Mouse (Mus musculus) Muller cell, postnatal 12 days (primary cell): ENCODE measurements around the gene Nfs1.
"Not testable (repeated sequence)": the region's sequence is repeated elsewhere in the genome, so short reads cannot be mapped to it uniquely, and the experiment has no call there.

Experiments
- DNase-seq: peaks from one replicate; pipeline ENCODE4 v3.0.0-alpha.2; 2015; ENCODE audit errors: inconsistent ontology term

Nfs1 gene

GRCm38 (mm10) chr2:156143953-156144724 lies at the start of gene Nfs1, which contains the start of gene Romo1:
TSS of gene Nfs1 (minus strand) at chr2:156144186.
TSS of gene Romo1 (plus strand) at chr2:156144039.
- peak; percentile 95 for DNase-seq

GRCm38 (mm10) chr2:156193066-156193862 lies 49.3 kb upstream of the Nfs1 start:
- DNase-seq: no peak

GRCm38 (mm10) chr2:156192068-156192467 lies 48.1 kb upstream of the Nfs1 start:
- no peak for DNase-seq

- DNase-seq: no peak
These were observed 47.6 kb upstream of the Nfs1 start for GRCm38 (mm10) chr2:156191540-156191939.

GRCm38 (mm10) chr2:156190004-156190896 lies 46.3 kb upstream of the Nfs1 start:
- no peak for DNase-seq

GRCm38 (mm10) chr2:156189241-156189640 lies 45.3 kb upstream of the Nfs1 start:
- DNase-seq: not testable (repeated sequence)

GRCm38 (mm10) chr2:156181592-156181991 lies 37.6 kb upstream of the Nfs1 start:
- no peak for DNase-seq

- DNase-seq: no peak
These were observed 37.0 kb upstream of the Nfs1 start for GRCm38 (mm10) chr2:156180824-156181590.

GRCm38 (mm10) chr2:156180094-156180821 lies 36.3 kb upstream of the Nfs1 start, which contains the start of gene Rbm39:
TSS of gene Rbm39 (minus strand) at chr2:156180238.
- peak; percentile 100 for DNase-seq

GRCm38 (mm10) chr2:156179796-156180093 lies 35.8 kb upstream of the Nfs1 start:
- DNase-seq: no peak

GRCm38 (mm10) chr2:156179046-156179795 lies 35.2 kb upstream of the Nfs1 start:
- DNase-seq: peak; percentile 83

- no peak for DNase-seq
These were observed 33.7 kb upstream of the Nfs1 start for GRCm38 (mm10) chr2:156177651-156178050.

- no peak for DNase-seq
These were observed 33.1 kb upstream of the Nfs1 start for GRCm38 (mm10) chr2:156177079-156177478.

GRCm38 (mm10) chr2:156166557-156166956 lies 22.6 kb upstream of the Nfs1 start:
- no peak for DNase-seq

GRCm38 (mm10) chr2:156165478-156165877 lies 21.5 kb upstream of the Nfs1 start:
- DNase-seq: no peak

GRCm38 (mm10) chr2:156151538-156151937 lies 7.6 kb upstream of the Nfs1 start:
- DNase-seq: no peak

- DNase-seq: no peak
These were observed 3.4 kb upstream of the Nfs1 start for GRCm38 (mm10) chr2:156147316-156147915.

- DNase-seq: no peak
These were observed 2.4 kb upstream of the Nfs1 start for GRCm38 (mm10) chr2:156146272-156146989.
